Mouse (Mus musculus): ENCODE data around the gene Klhl10.

DNA sequence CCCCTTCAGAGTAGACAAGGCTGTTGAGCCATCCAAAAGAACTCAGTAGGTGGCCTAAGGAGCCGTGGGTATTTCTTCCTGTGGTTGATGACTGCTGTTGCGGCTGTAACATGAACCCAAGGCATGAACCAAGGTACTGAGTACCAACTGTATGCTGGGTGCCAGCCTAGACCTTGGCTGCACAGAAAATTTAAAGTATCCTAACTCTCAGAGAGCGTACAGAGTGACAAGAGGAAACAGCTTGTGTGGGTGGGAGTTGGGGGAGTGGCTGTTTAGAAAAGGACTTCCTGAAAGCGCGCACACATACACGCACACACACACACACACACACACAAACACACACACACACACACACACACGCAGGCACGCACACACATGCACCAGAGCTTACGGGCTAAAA is 42.4 kb upstream of the Klhl10 start:
- TF ChIP-seq POLR2A (IDR thresholded peaks at IDR 0.05; ENCODE audit: insufficient read length, low read depth) (no peak), USF1 (IDR thresholded peaks at IDR 0.05; ENCODE audit: low read depth) (no peak)
